Mouse (Mus musculus) liver, embryonic 15.5 days (tissue): ENCODE results near the gene Rnpep. TPM values are rescaled to one million over a fixed set of nuclear protein-coding genes. Genes with fewer than 3 reads are reported as not detected.

Experiments
- ATAC-seq: fragments of 200-750 bp; cut with Nextera tagmentation; 2 replicates; pipeline ENCODE4 v1.8.0; 2017; ENCODE audit warnings: moderate number of reproducible peaks, mild to moderate bottlenecking, moderate library complexity; ENCODE audit not compliant: insufficient read depth
- H3K27ac ChIP-seq: fragments of 300-500 bp; sonication (generic); replicated peaks from 2 replicates; pipeline ENCODE4 v1.5.1; 2015; ENCODE audit warnings: mild to moderate bottlenecking, inconsistent platforms
- H3K27me3 ChIP-seq: fragments of 300-500 bp; sonication (generic); 2 replicates; pipeline ENCODE4 v1.6.1; 2015; ENCODE audit warnings: mild to moderate bottlenecking, inconsistent platforms
- H3K36me3 ChIP-seq: fragments of 300-500 bp; sonication (generic); replicated peaks from 2 replicates; pipeline ENCODE4 v1.6.1; 2015; ENCODE audit warnings: moderate library complexity, mild to moderate bottlenecking, inconsistent platforms
- H3K4me1 ChIP-seq: fragments of 300-500 bp; sonication (generic); replicated peaks from 2 replicates; pipeline ENCODE4 v1.6.1; 2015; ENCODE audit warnings: inconsistent platforms
- H3K4me2 ChIP-seq: fragments of 300-500 bp; sonication (generic); 2 replicates; pipeline ENCODE4 v1.6.1; 2015; ENCODE audit warnings: moderate library complexity, mild to moderate bottlenecking, inconsistent platforms
- H3K4me3 ChIP-seq: fragments of 300-500 bp; sonication (generic); replicated peaks from 2 replicates; pipeline ENCODE4 v1.5.1; 2015; ENCODE audit warnings: mild to moderate bottlenecking, inconsistent platforms
- H3K9ac ChIP-seq: fragments of 300-500 bp; sonication (generic); 2 replicates; pipeline ENCODE4 v1.6.1; 2015; ENCODE audit warnings: moderate library complexity, mild to moderate bottlenecking, inconsistent platforms
- H3K9me3 ChIP-seq: fragments of 300-500 bp; sonication (generic); replicated peaks from 2 replicates; pipeline ENCODE4 v1.6.1; 2016; ENCODE audit warnings: inconsistent platforms
- WGBS: fragments of 180-500 bp; shearing (Covaris S2); methylation state at CpG from one replicate; pipeline ENCODE4 v1.1.7; 2015; ENCODE audit warnings: mixed read lengths; ENCODE audit not compliant: insufficient replicate concordance; 5-methylcytosine and 5-hydroxymethylcytosine counted together
- polyA plus RNA-seq: library from polyadenylated mRNA; unstranded; fragments of >200 nt; fragmentation: Nextera tagmentation; extraction: Ambion mirVana; gene quantifications from 2 replicates; pipeline ENCODE4 v1.2.1, GENCODE M21; 2015

Gene Rnpep
- 25.9 and 26.6 TPM in 2 replicates for polyA plus RNA-seq

- Histone ChIP-seq H3K27me3 (peaks cover 11% of the 10 kb centered on the region), H3K36me3 (0 out of 2 replicates have a peak, but pooled peaks cover 3% of the 10 kb centered on the region), H3K9me3 (no peaks in the 10 kb centered on the region), H3K9ac (peak within 1 kb of the TSS; percentile 70), H3K27ac (peak within 1 kb of the TSS; percentile 79), H3K4me1 (peaks cover 25% of the 10 kb centered on the region), H3K4me3 (peak within 1 kb of the TSS; percentile 69), H3K4me2 (peak within 1 kb of the TSS; percentile 94)
- peak; percentile 64 for ATAC-seq
- under 1% methylated on average over 39 of the region's 39 CpGs for WGBS
Measured at GRCm38 (mm10) chr1:135283826-135284291, at the start of gene Rnpep. Gene Rnpep, minus strand, starts transcription at chr1:135284084.

GRCm38 (mm10) chr1:135330578-135330977 is 46.7 kb upstream of the Rnpep start:
- H3K4me3 ChIP-seq = no peak overlapping the region
- no peaks in the 10 kb centered on the region for H3K4me1 ChIP-seq
- H3K4me2 ChIP-seq = no peak overlapping the region
- H3K9ac ChIP-seq = no peak overlapping the region
- ATAC-seq = no peak
- no peak overlapping the region for H3K27ac ChIP-seq
- 56% methylated on average over 6 of the region's 6 CpGs for WGBS
- no peaks in the 10 kb centered on the region for H3K36me3 ChIP-seq
- peaks cover 9% of the 10 kb centered on the region; the same call in 1 of the 2 replicates for H3K27me3 ChIP-seq
- H3K9me3 ChIP-seq = no peaks in the 10 kb centered on the region

GRCm38 (mm10) chr1:135328368-135328767 is 44.5 kb upstream of the Rnpep start:
- no peaks in the 10 kb centered on the region for H3K9me3 ChIP-seq
- WGBS = 56% methylated on average over 5 of the region's 5 CpGs
- H3K4me1 ChIP-seq = no peaks in the 10 kb centered on the region
- no peak overlapping the region for H3K4me2 ChIP-seq
- H3K27me3 ChIP-seq = peaks cover 25% of the 10 kb centered on the region; the same call in 1 of the 2 replicates
- H3K4me3 ChIP-seq = no peak overlapping the region
- no peak for ATAC-seq
- H3K27ac ChIP-seq = no peak overlapping the region
- no peaks in the 10 kb centered on the region for H3K36me3 ChIP-seq
- no peak overlapping the region for H3K9ac ChIP-seq

DNA sequence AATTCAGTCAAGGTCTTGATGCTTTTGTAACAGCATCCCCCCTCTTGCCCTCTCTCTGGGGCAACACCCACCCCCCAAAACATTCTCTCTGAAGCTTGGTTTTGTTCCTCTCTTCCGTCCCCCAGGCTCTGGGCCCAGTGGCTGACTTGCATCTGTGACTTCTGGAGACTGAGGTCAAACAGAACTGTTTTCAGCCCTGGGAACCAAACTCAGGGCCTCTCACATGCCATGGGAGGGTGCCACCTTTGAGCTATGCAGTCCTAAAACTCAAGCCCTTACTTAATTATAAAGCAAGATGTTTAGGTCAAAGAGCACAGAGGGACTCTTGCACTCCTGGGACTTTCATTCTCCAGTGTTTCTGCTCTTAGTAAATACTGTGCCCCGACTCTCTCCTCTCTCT is 42.0 kb upstream of the Rnpep start:
- no peak overlapping the region for H3K9ac ChIP-seq
- WGBS = 54% methylated on average over 2 of the region's 2 CpGs
- no peak overlapping the region for H3K4me3 ChIP-seq
- no peak overlapping the region for H3K27ac ChIP-seq
- no peaks in the 10 kb centered on the region for H3K9me3 ChIP-seq
- no peaks in the 10 kb centered on the region for H3K36me3 ChIP-seq
- H3K4me1 ChIP-seq = no peaks in the 10 kb centered on the region
- peaks cover 34% of the 10 kb centered on the region for H3K27me3 ChIP-seq
- no peak for ATAC-seq
- H3K4me2 ChIP-seq = no peak overlapping the region

- no peak within 1 kb of the TSS for H3K4me3 ChIP-seq
Measured at GRCm38 (mm10) chr1:135324571-135324970, 40.7 kb upstream of the Rnpep start, which contains the start of gene Lmod1. Gene Lmod1, plus strand, starts transcription at chr1:135324807.

DNA sequence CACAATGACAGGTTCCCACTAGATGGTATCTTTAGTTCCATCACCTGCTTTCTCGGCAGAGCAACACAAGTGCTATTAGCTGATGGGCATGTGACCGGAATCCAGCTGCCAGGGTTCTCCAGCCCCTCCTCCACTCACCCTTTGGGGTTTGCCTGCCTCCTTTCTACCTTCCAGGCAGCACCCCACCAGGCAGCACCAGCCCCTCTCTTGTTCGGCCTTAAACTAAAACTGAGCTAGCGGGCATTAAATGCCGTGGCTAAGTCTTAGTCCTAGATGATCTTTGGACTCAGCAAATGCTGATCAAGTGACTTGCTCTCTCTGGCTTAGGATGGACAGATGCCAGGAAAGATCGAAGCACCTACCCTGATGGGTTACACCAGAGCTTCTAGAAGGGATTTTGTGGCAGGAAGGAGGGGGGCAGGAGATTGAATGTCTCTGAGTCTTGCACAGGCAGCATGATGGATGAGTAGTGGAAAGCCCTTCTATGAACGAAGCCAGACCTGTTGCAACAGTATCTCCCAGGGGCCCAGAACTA is 39.5 kb upstream of the Rnpep start:
- no peaks in the 10 kb centered on the region for H3K9me3 ChIP-seq
- no peaks in the 10 kb centered on the region for H3K36me3 ChIP-seq
- no peak overlapping the region for H3K9ac ChIP-seq
- WGBS = 66% methylated on average over 7 of the region's 7 CpGs
- no peak overlapping the region for H3K4me3 ChIP-seq
- H3K4me1 ChIP-seq = no peaks in the 10 kb centered on the region
- H3K4me2 ChIP-seq = no peak overlapping the region
- no peak overlapping the region for H3K27ac ChIP-seq
- peaks cover 37% of the 10 kb centered on the region for H3K27me3 ChIP-seq
- ATAC-seq = no peak

More at GRCm38 (mm10) chr1:135324571-135324970, 40.7 kb upstream of the Rnpep start, which contains the start of gene Lmod1:
- no peak within 1 kb of the TSS for H3K27ac ChIP-seq
- peaks cover 34% of the 10 kb centered on the region for H3K27me3 ChIP-seq
- no peak within 1 kb of the TSS for H3K9ac ChIP-seq
- no peaks in the 10 kb centered on the region for H3K4me1 ChIP-seq
- no peak within 1 kb of the TSS for H3K4me2 ChIP-seq
- 33% methylated on average over 8 of the region's 8 CpGs for WGBS
- no peaks in the 10 kb centered on the region for H3K9me3 ChIP-seq
- H3K36me3 ChIP-seq = no peaks in the 10 kb centered on the region
- no peak for ATAC-seq

- ATAC-seq = peak; percentile 99
- no peaks in the 10 kb centered on the region for H3K9me3 ChIP-seq
- H3K27me3 ChIP-seq = no peaks in the 10 kb centered on the region
- WGBS = under 1% methylated on average over 51 of the region's 51 CpGs
- peaks cover 32% of the 10 kb centered on the region for H3K4me1 ChIP-seq
- H3K4me2 ChIP-seq = peak within 1 kb of the TSS; percentile 89
- H3K4me3 ChIP-seq = peak within 1 kb of the TSS; percentile 91
- H3K9ac ChIP-seq = peak within 1 kb of the TSS; percentile 84
- peaks cover 16% of the 10 kb centered on the region for H3K36me3 ChIP-seq
- H3K27ac ChIP-seq = peak within 1 kb of the TSS; percentile 76
Measured at GRCm38 (mm10) chr1:135313284-135314031, 29.6 kb upstream of the Rnpep start, which contains the start of gene Timm17a. Gene Timm17a, minus strand, starts transcription at chr1:135313778.

DNA sequence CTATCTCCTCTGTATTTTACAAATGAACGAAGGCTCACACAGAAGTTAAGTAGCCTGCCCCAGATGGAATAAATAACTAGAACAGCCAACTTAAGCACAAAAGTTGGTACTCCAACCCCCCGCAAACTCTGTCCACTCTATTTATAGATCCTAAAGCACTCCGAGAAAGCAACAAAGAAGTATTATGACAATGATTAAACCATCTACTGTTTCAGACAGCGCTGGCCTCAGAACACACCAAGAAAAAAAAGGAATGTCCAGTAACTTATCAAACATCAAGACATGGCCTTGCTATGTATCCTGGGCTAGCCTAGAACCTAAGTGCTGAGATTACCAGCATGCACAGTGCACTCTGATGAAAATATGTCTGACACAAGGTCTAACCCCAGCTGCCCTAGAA is 28.3 kb upstream of the Rnpep start:
- Histone ChIP-seq H3K27ac (no peak overlapping the region), H3K4me2 (peak overlapping the region; percentile 89), H3K9ac (peak overlapping the region; percentile 84; the same call in 1 of the 2 replicates), H3K27me3 (no peaks in the 10 kb centered on the region), H3K36me3 (peaks cover 28% of the 10 kb centered on the region), H3K4me1 (peaks cover 32% of the 10 kb centered on the region), H3K9me3 (no peaks in the 10 kb centered on the region), H3K4me3 (peak overlapping the region; percentile 91)
- no peak for ATAC-seq
- 71% methylated on average over 4 of the region's 4 CpGs for WGBS

DNA sequence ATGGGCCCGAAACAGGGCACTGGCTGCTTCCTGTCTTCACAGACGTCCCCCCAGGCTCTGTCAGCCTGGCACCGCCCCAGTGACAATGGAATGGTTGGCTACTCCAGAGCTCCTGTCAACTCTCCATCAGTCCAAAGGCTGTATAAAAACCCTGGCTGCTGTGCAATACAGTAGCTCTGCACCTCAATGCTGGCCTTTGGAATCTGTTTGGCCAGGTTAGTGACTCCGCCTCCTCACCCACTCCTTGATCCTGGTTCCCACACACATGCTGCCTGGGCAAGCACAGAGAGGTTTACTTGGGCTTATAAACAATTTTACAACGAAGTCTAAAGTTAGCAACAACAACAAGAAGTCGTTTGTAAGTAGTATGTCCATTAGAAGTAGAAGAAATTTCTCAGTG is 27.5 kb upstream of the Rnpep start:
- Histone ChIP-seq H3K4me1 (peaks cover 32% of the 10 kb centered on the region), H3K27me3 (no peaks in the 10 kb centered on the region), H3K4me3 (no peak overlapping the region), H3K36me3 (peaks cover 33% of the 10 kb centered on the region), H3K9me3 (no peaks in the 10 kb centered on the region), H3K9ac (no peak overlapping the region), H3K4me2 (no peak overlapping the region), H3K27ac (no peak overlapping the region)
- WGBS = 60% methylated on average over 6 of the region's 6 CpGs
- no peak for ATAC-seq

- Histone ChIP-seq H3K36me3 (peaks cover 12% of the 10 kb centered on the region), H3K4me1 (no peaks in the 10 kb centered on the region), H3K9ac (no peak overlapping the region), H3K27ac (no peak overlapping the region), H3K4me2 (no peak overlapping the region), H3K9me3 (no peaks in the 10 kb centered on the region), H3K4me3 (no peak overlapping the region), H3K27me3 (no peaks in the 10 kb centered on the region)
- WGBS = 75% methylated on average over 5 of the region's 5 CpGs
- ATAC-seq = no peak
Measured at GRCm38 (mm10) chr1:135290908-135291307, 7.0 kb upstream of the Rnpep start.

DNA sequence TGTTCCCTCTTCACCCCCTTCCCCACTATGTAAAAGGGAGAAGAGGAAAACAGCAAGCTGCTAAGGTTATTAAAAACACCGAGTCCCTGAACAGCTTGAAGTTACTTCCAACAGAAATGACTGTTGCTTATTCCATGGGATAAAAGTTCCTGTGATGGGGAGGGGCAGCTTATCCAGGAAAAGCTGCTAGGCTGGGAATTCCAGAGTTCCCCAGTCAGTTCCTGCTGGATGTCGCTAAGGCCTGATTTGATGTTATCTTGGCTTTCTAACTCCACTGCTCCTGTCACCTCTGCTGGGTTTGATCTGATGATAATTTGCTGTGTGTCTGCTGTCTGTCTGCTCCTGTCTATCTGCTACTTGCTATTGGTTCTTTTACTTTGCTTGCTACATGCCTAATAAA is 2.4 kb upstream of the Rnpep start:
- Histone ChIP-seq H3K36me3 (no peaks in the 10 kb centered on the region), H3K4me1 (peaks cover 25% of the 10 kb centered on the region), H3K9ac (no peak overlapping the region), H3K27me3 (peaks cover 11% of the 10 kb centered on the region), H3K9me3 (no peaks in the 10 kb centered on the region), H3K4me2 (no peak overlapping the region), H3K4me3 (no peak overlapping the region), H3K27ac (no peak overlapping the region)
- 57% methylated on average over 2 of the region's 2 CpGs for WGBS
- ATAC-seq = no peak
